Mouse (Mus musculus) adrenal gland, postnatal 4 days (tissue): ENCODE results near the gene Pcdh8. TPM values are rescaled to one million over a fixed set of nuclear protein-coding genes. Genes with fewer than 3 reads are reported as not detected.

Experiments
- DNase-seq, 2 experiments: peaks; one replicate each; pipeline ENCODE4 v3.0.0; 2021 to 2022; ENCODE audit warnings: low spot score in 2 of 2, mixed read lengths in 2 of 2
- long read RNA-seq, 2 experiments: library from polyadenylated mRNA; stranded (forward); transcript quantifications; one replicate each; pipeline ENCODE4 v2.0.0; 2021
- total RNA-seq, 2 experiments: library from RNA; stranded (reverse); gene quantifications; 2 replicates each; pipeline ENCODE4 v1.2.3; 2021

The Pcdh8 gene
- 1 to 10 TPM in 1 of 2 experiments, under 1 TPM in 1; 0.87 to 1.1 TPM for total RNA-seq
- long read RNA-seq, experiment 1, result 0 reads
- long read RNA-seq, experiment 2, transcript Pcdh8-201 (3 exons, 4,000 nt), result major isoform, 9 of 12 reads
- long read RNA-seq, experiment 2, partial matches to known transcripts, result 0 of 12 reads
- long read RNA-seq, experiment 2, other reads (novel, unspliced or antisense), result 0 of 12 reads

DNA sequence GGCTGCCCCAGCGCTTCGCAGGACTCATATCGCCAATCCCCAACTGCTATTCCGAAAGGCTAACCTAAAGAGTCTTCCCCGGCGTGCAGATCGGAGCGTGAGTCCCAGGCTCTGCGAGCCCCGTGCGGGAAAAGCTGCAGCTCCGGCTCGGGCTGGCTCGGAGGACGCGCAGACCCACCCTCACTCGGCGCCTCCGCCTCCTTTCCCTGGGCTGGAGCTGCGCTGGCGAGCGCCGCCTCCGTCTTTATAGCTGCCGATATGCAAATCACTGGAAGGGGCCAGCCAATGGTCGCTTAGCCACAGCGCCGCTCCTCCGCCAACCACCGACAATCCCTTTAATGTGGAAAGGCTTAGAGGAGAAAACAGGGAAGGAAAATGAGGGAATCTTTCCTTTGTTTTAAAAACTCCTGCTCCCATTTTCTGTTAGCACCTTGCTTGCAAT lies at the start of gene Pcdh8:
Pcdh8 (minus strand) TSS at position 219 of the 442 bp plus-strand sequence.
- DNase-seq, result peak; percentile 46 to 52

DNA sequence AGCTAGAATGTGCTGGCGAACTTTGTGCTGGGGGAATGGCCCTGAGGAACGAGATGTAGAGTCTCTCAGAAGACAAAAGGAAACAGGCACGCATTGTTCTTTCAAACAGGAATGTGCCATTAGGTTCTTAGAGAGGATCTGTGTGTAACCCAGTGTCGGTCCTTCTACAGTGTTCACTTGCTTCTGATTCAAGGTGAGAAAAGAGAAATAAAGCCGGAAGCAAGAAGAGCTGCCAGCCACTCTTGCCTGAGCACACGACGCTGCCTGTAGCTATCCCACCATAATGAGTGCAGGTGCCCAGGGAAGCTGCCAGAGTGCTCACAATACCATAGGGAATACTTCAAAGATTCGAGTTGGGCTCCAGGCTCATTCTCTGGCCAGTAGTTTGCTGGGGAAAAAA lies 43.6 kb upstream of the Pcdh8 start:
- DNase-seq, result no peak

DNA sequence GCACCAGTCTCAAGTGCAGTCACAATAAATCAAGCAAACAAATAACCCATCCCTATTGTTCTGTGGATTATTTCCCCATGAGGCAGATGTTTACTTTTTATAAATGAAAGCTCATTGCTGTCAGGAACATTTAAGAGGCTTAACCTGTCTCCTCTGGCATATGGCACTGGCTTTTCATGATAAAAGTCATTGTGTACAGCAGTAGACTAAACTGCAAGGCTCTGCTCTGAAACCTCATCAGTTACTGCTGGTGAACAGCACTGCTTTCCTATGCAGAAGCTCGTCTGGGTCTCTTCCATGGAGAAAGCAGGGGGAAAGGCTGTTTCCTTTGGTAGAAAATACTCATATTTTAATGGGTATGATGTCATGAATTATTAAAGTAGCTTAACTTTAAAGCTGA lies 43.0 kb upstream of the Pcdh8 start:
- no peak for DNase-seq

DNA sequence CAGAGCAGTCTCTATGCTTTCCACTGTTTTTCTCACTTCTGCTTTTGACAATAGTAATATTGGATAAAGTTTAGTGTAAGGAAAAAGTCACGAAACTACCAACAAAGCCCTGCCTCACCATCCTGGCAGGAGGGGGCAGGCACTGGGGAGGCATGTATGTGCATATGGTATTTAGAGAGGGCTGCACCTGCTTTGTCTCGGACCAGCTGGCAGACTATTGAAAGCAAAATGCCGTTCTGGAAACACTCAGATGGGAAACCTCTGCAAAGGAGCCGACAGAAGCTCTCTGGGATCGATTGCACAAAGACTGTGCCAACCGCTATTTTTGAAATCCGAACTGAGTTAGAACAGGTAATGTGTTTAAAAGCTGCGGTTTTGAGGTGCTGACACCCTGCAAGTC lies 22.1 kb upstream of the Pcdh8 start:
- no peak for DNase-seq

DNA sequence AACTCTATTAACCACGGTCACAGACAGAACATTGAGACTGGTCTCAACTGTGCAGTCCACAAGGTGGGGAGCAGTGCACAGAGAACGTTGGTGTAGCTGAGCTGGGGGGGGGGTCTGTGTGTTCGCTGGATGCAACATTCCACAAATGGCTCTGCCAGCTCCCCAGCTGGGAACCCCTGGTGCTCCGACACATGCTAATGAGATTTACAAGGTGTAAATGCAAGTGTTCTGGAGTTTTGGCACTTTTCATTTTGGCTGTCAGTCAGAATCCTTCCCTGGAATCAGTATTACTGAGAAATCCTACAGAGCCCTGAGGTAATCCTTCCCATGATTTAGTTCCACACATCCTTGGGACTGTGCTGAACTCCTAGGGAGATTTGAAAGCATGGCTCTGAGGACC lies 18.4 kb upstream of the Pcdh8 start:
- no peak for DNase-seq

DNA sequence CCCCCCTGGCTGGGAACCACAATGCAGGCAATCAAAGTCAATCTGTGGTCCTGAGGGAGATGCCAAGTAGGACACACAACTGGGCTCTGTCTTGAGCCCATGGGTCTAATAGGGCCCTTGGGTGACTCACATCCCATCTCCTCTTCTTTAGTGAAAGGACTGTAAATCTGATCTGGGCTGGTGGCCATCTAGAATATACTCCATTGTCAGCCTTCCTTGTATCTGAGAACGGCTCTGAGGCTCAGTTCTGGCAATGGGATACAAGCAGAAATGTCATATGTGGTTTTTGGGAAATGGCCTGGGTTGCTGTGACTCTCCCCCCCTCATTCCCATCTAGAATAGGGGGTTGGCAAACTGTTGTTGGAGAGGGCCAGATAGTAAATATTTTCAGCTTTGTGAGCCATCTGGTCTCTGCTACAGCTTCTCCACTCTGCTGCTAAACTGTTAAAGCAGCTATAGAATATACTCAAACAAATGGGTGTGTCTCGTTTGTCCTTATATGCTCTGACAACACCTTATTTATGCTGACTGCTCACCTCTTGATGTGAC lies 17.6 kb upstream of the Pcdh8 start:
- no peak for DNase-seq

DNA sequence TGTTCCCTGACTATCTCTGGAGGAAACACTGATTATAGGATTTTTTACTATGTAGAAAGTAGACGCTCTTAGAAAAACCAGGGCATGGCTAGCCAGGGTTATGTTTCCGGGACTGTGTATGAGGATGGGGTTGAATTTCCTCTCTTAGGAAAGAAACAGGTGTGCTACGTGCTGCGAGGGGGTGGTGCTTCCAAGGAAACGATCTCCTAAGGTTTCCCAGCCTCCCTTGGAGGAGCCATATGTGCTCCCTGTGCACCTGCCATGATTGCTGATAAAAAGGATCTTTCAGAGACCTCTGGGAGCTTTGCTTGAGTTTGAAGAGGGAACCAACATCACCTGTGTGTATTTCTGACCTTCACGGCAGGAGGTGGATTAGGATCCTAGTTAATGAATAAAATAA lies 16.8 kb upstream of the Pcdh8 start:
- DNase-seq, result no peak

DNA sequence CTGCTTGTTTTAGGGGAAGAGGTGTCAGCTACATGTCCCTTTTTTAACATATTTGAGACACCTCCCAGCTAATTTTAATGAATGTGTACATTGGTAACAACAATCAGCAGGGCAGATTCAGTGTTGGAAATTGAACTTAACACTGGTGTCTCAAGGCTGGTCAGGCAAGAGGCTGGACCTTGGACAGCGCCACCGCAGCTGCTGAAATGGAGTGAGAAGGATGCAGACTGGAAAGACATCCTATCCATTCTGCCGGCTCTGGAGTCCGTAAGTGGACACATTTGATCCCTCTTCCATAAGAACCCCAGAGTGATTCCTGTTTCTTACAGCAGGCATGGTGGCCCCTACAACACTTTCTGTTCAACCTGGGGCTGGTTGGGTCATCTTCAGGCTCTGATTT lies 14.3 kb upstream of the Pcdh8 start:
- no peak for DNase-seq

DNA sequence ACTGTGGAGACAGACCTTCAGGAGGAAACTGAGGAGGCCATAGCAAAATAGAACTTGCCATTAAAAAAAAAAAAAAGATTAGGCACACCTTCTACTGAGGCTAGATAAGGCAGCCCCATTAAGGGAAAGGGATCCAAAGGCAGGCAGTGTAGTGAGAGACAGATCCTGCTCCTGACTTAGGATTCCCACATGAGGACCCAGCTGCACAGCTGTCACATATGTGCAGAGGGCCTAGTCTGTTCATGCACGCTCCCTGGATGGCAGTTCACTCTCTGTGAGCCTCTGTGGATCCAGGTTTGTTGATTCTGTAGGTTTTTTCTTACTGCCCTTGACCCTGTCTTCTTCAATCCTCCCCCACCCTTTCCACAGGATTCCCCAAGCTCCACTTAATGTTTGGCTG lies 9.8 kb upstream of the Pcdh8 start:
- DNase-seq, result no peak

DNA sequence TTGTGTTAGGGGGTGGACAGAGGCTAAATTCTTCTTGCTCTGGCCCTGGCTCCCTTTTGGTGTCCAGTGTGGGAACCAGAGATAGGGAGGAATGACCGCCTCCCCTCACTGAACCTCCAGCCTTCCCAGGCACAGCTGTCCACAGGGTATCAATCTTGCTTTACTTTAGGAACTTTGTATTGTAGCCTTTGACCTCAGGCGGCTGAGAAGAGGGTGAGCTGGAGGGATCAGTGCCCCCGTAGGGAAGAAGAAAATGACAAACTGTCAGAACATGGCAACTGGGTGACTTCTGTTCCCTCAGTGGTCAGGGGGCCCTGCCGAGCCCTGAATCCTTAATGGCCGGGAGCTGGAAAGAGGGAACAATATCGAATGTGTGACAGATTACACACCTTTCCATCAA lies 9.2 kb upstream of the Pcdh8 start:
- DNase-seq, result no peak

DNA sequence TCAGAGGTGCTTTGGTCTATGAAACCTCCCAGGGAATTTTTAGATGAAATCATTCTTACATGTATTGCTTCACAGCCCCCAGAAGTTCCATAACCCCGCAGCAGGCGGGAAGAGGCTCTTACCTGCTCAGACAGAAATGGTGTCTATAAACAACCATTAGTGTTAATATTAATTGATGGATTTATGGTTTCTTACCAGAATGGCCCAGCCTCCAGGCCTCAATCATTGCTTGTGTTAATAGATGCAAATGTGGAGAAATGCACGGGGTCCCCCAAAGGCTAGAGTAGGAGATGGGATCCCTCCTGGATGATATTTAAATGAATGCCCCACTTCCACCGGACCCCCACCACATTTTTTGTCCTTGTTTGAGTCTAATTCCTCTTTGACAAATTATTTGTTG lies 8.7 kb upstream of the Pcdh8 start:
- DNase-seq, result no peak

DNA sequence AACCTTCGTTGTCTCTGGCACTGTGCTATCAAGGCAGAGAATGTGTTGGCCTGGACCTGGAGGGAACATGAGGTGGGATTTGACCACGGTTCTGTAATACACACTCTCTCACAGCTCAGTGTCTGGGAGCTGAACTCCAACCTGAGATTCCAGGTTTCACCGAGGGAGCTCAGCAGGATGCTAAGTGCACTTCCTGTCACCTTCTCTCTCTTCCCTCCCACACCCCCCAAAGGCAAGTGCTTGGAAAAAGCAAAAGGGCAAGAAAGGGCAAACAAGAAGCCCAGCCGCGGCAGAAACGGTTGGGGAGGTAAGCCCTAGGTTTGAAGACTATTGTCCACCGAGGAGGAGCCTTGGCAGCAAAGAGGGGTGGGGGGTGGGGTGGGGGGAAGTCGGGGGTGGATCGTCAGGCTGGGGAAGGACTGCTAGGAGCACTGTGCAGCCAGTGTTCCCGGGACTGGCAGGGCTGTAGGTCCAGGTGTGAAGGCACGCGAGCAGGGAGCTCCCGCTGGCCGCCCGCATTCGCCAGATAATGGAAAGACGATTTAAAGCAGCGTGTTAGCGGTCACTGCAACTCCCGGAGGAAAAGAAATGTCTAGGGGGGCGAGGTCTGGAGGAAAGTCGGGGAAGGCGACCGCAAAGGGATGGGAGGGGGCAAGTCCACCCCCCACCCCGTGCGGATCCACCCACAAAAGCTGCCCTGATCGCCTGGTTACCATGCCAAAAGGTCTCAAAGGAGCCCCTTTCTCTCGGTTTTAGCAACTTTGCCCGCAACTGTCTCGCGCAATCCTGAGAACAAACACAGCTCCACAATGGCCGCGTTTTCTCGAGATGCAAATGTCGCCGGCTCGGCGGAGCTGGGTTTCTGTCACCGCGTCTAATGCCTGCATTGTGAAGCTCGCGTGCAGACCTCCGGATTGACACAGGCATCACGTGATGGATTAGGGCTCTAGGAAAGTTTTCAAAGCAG lies 2.6 kb upstream of the Pcdh8 start:
- DNase-seq, result no peak

DNA sequence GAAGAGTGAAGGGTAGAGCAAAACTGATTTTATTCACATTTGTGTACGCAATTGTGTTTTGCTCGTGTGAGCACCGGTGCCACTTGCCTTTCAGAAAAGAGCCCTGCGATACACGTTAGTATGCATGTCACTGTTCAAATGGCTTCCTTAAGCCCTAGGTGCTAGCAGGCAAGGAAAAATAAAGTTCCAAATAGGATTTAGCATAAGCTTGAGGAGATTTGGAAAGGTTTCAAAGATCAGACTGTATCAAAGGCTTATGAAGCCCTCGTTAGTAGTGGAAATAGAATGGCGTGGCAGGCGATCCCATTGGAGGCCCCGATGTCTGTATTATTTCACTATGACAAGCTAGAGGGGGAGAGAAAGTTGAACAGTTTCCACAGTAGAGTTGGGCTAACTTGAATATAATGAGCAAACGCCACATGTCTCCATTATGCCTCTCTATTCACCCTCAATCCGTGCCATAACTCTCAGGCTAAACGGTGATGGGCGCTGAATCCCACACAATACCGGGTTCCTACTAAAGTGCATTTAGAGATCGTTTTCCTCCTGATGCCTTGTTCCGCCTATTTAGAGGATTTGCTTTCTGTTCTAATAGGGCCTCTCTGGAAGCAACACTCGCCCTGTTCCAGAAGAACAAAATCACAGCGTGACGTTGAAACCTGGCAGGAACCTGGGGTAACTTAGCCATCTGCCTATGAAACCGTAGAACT lies 845 bp upstream of the Pcdh8 start:
- no peak for DNase-seq

DNA sequence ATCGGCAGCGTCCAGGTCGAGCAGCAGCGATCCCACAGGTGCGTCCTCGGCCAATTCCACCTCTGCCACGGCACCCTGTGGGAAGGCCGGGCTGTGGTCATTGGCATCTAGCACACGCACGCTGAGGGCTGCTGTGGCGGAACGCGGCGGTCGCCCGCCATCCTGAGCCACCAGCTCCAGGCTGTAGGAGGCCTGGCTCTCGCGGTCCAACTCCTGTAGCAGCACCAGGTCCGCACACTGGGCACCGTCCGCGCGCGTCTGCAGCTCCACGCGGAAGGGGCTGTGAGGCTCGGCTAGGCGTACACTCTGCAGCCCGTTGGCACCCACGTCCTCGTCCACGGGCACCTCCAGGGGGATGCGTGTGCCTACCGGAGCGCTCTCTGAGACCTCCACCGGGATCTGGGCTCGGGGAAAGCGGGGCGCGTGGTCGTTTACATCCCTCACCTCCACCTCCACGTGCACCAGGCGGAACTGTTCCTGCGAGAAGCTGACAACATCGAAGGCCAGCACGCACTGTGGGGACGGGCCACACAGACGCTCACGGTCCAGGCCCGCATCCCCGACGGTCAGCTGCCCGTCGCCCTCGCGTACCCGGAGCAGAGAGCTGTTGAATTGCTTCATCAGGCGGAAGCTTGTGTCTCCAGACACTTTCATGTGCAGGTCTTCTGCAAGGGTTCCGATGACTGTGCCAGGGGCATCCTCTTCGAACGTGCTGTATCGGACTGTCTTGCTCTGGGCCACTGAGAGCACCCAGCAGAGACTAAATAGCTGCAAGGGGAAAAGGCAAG lies 612 bp downstream of the Pcdh8 start:
- peak in 1 of 2 experiments; percentile 4 for DNase-seq

DNA sequence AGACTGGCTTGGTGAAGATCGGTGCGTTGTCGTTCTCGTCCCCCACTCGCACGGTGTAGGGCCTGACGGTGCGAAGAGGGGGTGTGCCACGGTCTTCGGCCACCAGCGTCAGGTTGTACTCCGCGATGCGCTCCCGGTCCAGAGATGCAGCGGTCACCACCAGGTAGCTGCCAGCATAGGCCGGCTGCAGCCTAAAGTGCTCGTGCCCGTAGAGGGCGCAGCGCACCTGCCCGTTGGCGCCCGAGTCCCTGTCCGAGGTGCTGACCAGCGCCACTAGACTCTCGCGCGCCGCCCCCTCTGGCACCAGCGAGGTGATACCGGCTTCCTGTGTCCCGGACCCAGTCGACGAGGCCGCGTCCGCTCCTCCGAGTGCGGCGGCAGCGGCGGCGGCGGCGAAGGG lies 1.5 kb downstream of the Pcdh8 start:
- peak; percentile 73 to 77 for DNase-seq

DNA sequence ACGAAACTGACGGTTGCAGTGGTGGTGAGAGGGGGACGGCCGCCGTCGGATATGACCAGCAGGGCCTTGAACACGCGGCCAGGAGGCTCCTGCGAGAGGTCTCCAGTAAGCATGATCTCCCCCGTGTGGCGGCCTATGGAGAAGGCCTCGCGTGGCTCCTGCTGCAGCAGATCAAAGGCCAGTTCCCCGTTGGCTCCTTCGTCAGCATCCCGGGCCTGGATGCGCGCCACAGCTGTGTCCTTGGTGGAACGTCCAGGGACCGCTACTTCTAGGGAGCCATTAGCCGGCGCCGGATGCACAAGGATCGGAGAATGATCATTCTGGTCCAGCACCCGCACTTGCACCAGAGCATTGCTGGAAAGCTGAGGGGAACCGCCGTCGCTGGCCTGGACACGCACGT lies 2.1 kb downstream of the Pcdh8 start:
- no peak for DNase-seq

DNA sequence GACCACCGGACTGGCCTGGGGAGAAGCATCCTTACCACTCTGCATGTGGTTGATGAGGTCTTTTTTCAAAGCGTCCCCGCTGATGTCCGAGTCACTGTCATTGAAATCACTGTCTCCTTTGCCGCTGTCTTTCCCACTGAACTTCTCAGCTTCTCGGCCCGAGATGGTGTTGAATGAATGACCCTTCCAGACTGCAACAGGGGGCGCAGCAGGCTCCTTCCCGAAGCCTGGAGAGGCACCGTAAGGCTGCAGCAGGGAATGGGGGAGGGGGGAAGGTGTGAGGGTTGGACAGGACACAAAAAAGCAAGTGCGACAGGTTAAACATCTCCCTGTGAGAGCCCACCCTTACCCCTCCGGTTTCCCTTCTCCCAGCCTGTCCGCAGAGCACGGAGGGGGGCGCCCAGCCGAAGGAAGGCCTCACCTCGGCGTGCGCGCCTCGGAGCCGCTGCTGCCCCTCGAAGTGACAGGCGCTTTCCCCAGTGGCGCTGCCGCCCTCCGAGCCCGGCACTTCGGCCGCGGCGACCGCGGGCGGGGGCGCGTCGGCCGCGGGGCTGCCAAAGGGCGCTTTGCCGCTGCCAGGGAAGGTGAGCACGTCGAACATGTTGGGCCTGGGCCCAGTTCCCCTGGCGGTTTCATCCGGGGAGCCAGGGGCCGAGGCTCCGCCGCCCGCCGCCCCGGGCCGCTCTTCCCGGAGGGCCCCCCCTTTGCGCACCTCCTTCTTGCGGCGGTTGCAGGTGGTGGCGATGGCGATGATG lies 2.9 kb downstream of the Pcdh8 start:
- no peak for DNase-seq

DNA sequence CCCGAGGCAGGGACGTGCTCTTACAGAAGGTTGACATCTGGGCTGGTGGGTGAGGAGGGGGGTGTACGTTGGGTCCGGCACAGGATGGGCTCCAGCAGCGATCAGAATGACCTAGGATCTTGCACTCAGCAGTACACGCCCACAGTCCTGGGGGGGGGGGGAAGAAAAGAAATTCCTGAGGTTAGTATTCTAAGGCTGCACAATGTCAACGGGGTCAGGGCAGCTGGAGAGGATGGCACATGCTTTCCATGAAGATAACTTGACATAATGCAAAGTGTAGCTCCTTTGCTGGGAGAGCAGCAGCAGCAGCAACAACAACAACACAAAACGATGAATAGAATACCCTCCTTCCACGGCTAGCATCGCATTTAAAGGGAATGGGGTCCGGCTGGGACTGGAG lies 3.5 kb downstream of the Pcdh8 start:
- no peak for DNase-seq

DNA sequence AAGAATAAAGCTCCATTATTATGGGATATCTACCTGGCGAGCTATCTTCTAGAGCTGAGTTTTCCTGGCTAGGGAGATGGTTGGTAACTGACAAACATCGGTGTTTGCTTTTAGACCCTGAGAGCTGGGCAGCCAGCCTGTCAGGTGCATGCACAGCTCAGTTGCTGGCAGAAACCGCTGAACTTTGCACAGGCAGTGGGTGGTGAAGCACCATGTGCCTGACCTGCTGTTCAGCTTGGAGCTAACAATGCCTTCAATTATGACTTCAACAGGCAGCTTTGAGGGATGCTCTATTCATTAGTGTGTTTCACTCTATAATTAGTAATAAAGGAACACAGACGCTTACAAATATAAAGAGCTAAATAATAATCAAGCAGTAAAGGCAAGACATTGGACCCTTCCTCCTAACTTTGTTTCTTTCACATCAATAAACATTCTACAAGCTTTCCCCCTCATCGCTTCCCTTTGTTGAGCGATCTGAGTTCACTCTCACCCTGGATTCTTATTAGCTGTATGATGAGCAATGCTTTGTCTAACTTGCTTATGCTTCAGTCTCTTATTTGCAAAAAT lies 5.8 kb downstream of the Pcdh8 start:
- no peak for DNase-seq
